Mouse (Mus musculus): ENCODE measurements around the gene Spr. TPM values are rescaled to one million over a fixed set of nuclear protein-coding genes. Genes with fewer than 3 reads are reported as not detected.
A peak's percentile ranks its signal among the peaks of the same experiment; 100 is the strongest.
"Not testable (repeated sequence)": the region's sequence is repeated elsewhere in the genome, so short reads cannot be mapped to it uniquely, and the experiment has no call there.

The Spr gene
- polyA plus RNA-seq, 1 experiment from 2014 or later: 73.1 TPM

DNA sequence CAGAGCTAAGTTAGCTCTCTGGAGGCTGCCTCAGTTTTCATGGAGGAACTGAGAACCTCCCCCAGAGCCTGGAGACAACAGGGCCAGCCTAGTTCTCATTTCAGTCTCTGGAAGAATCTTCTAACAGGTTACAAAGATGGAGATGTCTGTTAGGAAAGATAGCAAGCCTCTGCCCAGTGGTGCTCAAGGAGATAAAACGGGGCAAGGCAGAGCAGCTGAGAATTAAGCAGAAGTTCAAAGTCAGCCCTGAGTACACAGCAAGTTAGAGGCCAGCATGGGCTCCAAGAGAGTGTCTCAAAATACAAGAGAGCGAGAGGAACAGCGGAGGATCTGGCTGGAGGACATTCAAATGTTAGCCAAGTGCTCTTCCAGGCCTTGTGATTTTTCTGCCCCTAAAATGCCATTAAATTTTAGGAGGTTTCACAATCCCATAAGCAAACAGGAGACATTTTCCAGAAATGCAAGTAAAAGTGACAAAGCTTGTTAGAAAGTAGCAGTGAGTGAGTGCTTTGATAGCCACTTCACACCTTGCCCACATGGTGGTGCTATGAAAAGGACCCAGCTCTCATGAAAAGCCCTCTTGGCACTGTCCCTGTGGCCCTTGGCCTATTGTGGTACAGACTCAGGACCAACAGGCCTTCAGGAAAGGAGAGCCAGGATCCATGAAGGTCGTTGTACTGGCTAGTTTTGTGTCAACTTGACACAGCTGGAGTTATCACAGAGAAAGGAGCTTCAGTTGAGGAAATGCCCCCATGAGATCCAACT lies 20.7 kb upstream of the Spr start:
- in situ Hi-C loops (cut with MboI; ENCODE audit: low pct_unique_long_range_greater_than_20kb); POLR2A ChIA-PET; H3K27me3 ChIP-seq; ATAC-seq; DNase-seq (ENCODE audit: low read depth, low spot score): not testable (repeated sequence)
- CTCF ChIA-PET: interaction anchor here (0.6 to 1.5 kb wide), 7 partner anchors 81 to 271 kb away, joined by 3 read pairs; no protein-coding TSS in a partner anchor
- peak; percentile 45 for TF ChIP-seq CTCF (IDR thresholded peaks at IDR 0.05)

- DNase-seq (ENCODE audit: low read depth, low spot score); H3K27me3 ChIP-seq; ATAC-seq; in situ Hi-C loops (cut with MboI; ENCODE audit: low pct_unique_long_range_greater_than_20kb); POLR2A ChIA-PET: not testable (repeated sequence)
- CTCF ChIA-PET: interaction anchor here (3.8 kb wide), 1 partner anchor 254 kb away, joined by 16 read pairs; no protein-coding TSS in a partner anchor
These were observed 19.0 kb upstream of the Spr start for GRCm38 (mm10) chr6:85156551-85156950.

DNA sequence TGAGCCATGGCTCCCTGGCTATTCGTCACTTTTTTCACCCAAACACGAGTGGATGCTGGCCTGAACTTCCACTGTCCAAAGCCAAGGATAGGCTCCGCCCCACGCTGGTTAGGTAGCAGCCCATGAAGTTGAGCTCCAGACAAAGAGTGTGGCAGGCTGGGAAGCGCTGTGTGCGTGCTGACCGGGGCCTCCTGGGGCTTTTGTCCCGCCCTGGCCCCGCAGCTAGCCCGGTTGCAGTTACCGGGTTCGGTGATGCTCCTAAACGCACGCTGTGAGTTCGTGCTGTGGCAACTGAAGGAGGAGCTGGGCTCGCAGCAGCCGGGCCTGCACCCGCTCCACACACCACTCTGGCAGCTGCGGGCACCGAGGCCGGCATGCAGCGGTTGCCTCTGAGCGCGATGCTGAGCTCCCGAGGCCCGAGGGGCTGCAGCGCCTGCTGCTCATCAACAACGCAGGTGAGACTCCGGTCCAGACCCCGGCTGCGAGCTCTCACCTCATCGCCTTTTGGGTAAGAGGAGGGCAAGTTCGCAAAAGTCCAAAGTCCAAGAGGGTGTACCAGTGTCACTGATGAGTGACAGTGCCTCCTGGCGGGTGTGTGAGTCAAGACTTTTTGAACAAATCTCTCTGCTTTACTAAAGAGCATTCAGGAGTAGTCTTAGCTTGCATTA lies 17.4 kb upstream of the Spr start:
- no peak for TF ChIP-seq CTCF (IDR thresholded peaks at IDR 0.05)
- POLR2A ChIA-PET: no interaction called here

DNA sequence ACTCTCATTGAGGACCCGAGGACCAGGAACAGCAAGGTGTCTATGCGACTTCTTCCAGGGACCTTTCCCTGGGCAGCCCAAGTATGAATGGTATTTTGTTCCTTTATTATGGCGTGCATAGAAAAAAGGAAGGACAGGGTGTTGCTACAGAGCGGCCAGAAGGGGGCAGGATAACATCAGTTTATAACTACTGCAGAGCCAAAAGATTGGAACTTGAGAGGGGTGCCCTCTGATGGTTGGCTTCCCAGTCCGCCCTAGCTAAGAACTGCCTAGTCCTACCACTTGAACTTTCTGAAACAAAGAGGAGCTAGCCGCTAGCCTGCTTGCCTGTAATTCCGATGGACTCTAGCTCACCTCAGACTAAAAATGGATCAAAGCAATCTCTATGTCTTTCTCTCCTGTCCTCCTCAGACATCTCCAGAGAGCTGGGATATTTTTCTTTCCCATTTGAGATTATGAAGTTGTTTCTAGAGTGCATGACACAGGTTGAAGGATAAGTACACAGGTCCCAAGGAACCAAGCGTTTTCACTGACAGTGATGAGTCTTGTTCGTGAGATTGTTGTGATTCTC lies 16.5 kb upstream of the Spr start:
- POLR2A ChIA-PET: no interaction called here
- H3K27me3 ChIP-seq: peaks cover 8% of the 10 kb centered on the region
- in situ Hi-C loops (cut with MboI; ENCODE audit: low pct_unique_long_range_greater_than_20kb): no loop called here
- DNase-seq (ENCODE audit: low read depth, low spot score): no peak
- CTCF ChIA-PET: interaction anchor here (0.7 to 3.8 kb wide), 8 partner anchors 15 to 256 kb away, joined by 3 to 16 read pairs (median 4); partner anchors contain the start of gene Spr
- ATAC-seq: peak; percentile 45
- TF ChIP-seq CTCF (IDR thresholded peaks at IDR 0.05): peak; percentile 87

More for the DNA sequence above, 17.4 kb upstream of the Spr start:
- CTCF ChIA-PET: interaction anchor here (0.9 to 3.8 kb wide), 5 partner anchors 18 to 255 kb away, joined by 3 to 16 read pairs (median 4); partner anchors contain the start of gene Spr
- in situ Hi-C loops (cut with MboI; ENCODE audit: low pct_unique_long_range_greater_than_20kb): no loop called here
- no peak for DNase-seq (ENCODE audit: low read depth, low spot score)
- peaks cover 8% of the 10 kb centered on the region for H3K27me3 ChIP-seq
- no peak for ATAC-seq

DNA sequence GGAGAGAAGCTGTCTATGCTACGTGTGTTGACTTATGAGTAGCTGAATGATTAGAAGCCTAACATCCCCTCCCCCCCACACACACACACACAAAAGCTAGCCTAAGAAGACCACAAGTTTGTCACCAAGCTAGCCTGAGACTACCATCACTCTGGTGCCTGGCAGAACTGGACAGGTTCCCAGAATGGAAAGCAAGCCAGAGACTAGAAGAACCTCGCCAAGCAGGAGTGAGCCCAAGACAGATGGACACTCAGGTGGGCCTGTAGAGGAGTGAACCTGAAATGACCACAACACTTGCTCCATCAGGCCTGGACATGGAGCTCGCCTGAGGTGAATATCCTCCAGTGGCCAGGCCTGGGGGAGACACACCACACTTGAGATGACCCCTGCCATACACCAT lies 12.8 kb upstream of the Spr start:
- DNase-seq (ENCODE audit: low read depth, low spot score): no peak
- H3K27me3 ChIP-seq: peaks cover 17% of the 10 kb centered on the region
- ChIA-PET CTCF (interaction anchor here (1.6 kb wide), 1 partner anchor 13 kb away, joined by 6 read pairs; the partner anchor contains the start of gene Spr), POLR2A (no interaction called here)
- in situ Hi-C loops (cut with MboI; ENCODE audit: low pct_unique_long_range_greater_than_20kb): no loop called here
- no peak for ATAC-seq
- no peak for TF ChIP-seq CTCF (IDR thresholded peaks at IDR 0.05)

DNA sequence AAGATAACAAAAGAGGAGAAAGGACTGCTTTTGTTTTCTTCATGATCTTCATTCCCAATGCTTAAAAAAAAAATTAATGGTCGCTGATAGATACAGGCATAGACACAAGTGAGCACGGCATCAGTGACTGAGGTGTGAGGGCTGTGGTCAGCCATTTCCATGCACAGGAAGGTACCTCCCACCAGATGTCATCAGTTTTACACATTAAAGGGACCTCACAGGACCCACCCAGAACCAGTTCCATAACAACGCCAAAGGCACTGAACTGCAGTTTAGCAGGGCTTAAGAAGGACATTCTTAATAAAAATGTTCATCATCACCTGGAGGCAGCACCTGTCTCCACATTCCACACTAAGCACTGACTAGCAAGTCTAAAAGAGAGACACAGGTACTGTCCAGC lies 10.1 kb upstream of the Spr start:
- ATAC-seq (no peak), DNase-seq (ENCODE audit: low read depth, low spot score) (no peak)
- no peak for TF ChIP-seq CTCF (IDR thresholded peaks at IDR 0.05)
- H3K27me3 ChIP-seq: peaks cover 17% of the 10 kb centered on the region
- ChIA-PET CTCF (no interaction called here), POLR2A (no interaction called here)
- in situ Hi-C loops (cut with MboI; ENCODE audit: low pct_unique_long_range_greater_than_20kb): no loop called here

GRCm38 (mm10) chr6:85144466-85144865 lies 6.9 kb upstream of the Spr start:
- no peak for ATAC-seq
- POLR2A ChIA-PET: no interaction called here
- no peak for TF ChIP-seq CTCF (IDR thresholded peaks at IDR 0.05)
- in situ Hi-C loops (cut with MboI; ENCODE audit: low pct_unique_long_range_greater_than_20kb): no loop called here
- H3K27me3 ChIP-seq: peaks cover 9% of the 10 kb centered on the region
- DNase-seq (ENCODE audit: low read depth, low spot score): no peak
- CTCF ChIA-PET: no interaction called here

DNA sequence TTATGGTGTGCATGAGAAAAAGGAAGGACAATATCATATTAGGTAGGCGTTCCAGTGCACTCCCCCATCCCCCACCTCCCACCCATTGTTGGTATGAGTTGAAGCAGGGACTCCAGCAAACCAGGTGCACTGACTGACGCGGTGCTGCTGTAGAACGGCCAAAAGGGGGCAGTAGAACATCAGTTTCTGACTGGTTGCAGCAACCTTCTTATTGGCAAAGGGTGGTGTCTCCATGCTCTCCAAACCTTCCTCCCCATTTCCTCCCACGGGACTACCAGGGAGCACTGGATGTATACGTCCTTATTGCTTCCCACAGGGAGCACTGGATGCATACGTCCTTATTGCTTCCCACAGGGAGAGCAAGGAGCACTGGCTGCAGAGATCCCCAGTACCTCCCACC lies 3.4 kb upstream of the Spr start:
- ATAC-seq; in situ Hi-C loops (cut with MboI; ENCODE audit: low pct_unique_long_range_greater_than_20kb); CTCF ChIA-PET; DNase-seq (ENCODE audit: low read depth, low spot score); POLR2A ChIA-PET; H3K27me3 ChIP-seq: not testable (repeated sequence)
- TF ChIP-seq CTCF (IDR thresholded peaks at IDR 0.05): peak; percentile 52

- POLR2A ChIA-PET: no interaction called here
- DNase-seq (ENCODE audit: low read depth, low spot score) (no peak), ATAC-seq (no peak)
- TF ChIP-seq CTCF (IDR thresholded peaks at IDR 0.05): peak; percentile 41
- H3K27me3 ChIP-seq: no peaks in the 10 kb centered on the region
- CTCF ChIA-PET: interaction anchor here (0.7 kb wide), 1 partner anchor 15 kb away, joined by 3 read pairs; no protein-coding TSS in a partner anchor
- in situ Hi-C loops (cut with MboI; ENCODE audit: low pct_unique_long_range_greater_than_20kb): no loop called here
These were observed 2.0 kb upstream of the Spr start for GRCm38 (mm10) chr6:85139534-85139933.

- in situ Hi-C loops (cut with MboI; ENCODE audit: low pct_unique_long_range_greater_than_20kb); DNase-seq (ENCODE audit: low read depth, low spot score); ATAC-seq; H3K27me3 ChIP-seq: not testable (repeated sequence)
- ChIA-PET POLR2A (interaction anchor here (0.9 kb wide), 1 partner anchor 100 kb away, joined by 3 read pairs; no protein-coding TSS in a partner anchor), CTCF (interaction anchor here (0.8 to 2.4 kb wide), 7 partner anchors 13 to 512 kb away, joined by 3 to 10 read pairs (median 5); no protein-coding TSS in a partner anchor)
These were observed 782 bp downstream of the Spr start for GRCm38 (mm10) chr6:85136784-85137183.

Measured in Patski (cell line).